Mouse (Mus musculus) E14TG2a.4 (cell line): ENCODE results near the gene Ptpn9.

Experiments used
- CTCF ChIP-seq: conservative IDR thresholded peaks from 2 replicates; pipeline ENCODE4 v1.5.1; 2014; ENCODE audit warnings: low read length
- POU5F1 ChIP-seq: IDR thresholded peaks from 2 replicates; pipeline ENCODE4 v1.6.1; 2014; ENCODE audit warnings: low read length, borderline replicate concordance

- TF ChIP-seq CTCF: no peak
- TF ChIP-seq POU5F1: no peak
Measured at GRCm38 (mm10) chr9:57074171-57074821, 79.6 kb downstream of the Ptpn9 start.
